Mouse (Mus musculus) MEL (cell line): ENCODE data around the gene Slc5a11.

Source experiments
- CHD1 ChIP-seq: IDR thresholded peaks from 2 replicates; pipeline ENCODE4 v1.6.1; 2012; ENCODE audit warnings: low read depth, mild to moderate bottlenecking, inconsistent platforms, low read length, improper control_type of control experiment
- CTCF ChIP-seq, 3 experiments: IDR thresholded peaks in 2 of 3; conservative IDR thresholded peaks in 1 of 3; 2 replicates each; pipeline ENCODE4 v1.5.1; 2011 to 2012; ENCODE audit warnings: low read length in 3 of 3, low read depth in 2 of 3, mild to moderate bottlenecking in 2 of 3, improper control_type of control experiment in 1 of 3, inconsistent platforms in 1 of 3, mixed read lengths in 1 of 3, moderate library complexity in 1 of 3; ENCODE audit not compliant: control insufficient read depth in 1 of 3, insufficient read depth in 1 of 3, poor library complexity in 1 of 3, severe bottlenecking in 1 of 3
- HCFC1 ChIP-seq: IDR thresholded peaks from 2 replicates; pipeline ENCODE4 v1.6.1; 2012; ENCODE audit warnings: low read depth, mild to moderate bottlenecking, inconsistent platforms, low read length, improper control_type of control experiment, moderate library complexity
- MAX ChIP-seq: IDR thresholded peaks from 2 replicates; pipeline ENCODE4 v1.6.1; 2011; ENCODE audit warnings: low read length, improper control_type of control experiment
- NRF1 ChIP-seq: IDR thresholded peaks from 2 replicates; pipeline ENCODE4 v1.6.1; 2014; ENCODE audit warnings: low read depth, mild to moderate bottlenecking, inconsistent platforms, low read length, improper control_type of control experiment, moderate library complexity; ENCODE audit not compliant: poor library complexity, insufficient read depth, severe bottlenecking
- POLR2A ChIP-seq, 2 experiments: IDR thresholded peaks; 2 replicates each; pipeline ENCODE4 v1.6.1; 2011 to 2012; ENCODE audit warnings: low read length in 2 of 2, mild to moderate bottlenecking in 2 of 2, control low read depth in 1 of 2, improper control_type of control experiment in 1 of 2, low read depth in 1 of 2, moderate library complexity in 1 of 2; ENCODE audit not compliant: control insufficient read depth in 1 of 2, insufficient read depth in 1 of 2, poor library complexity in 1 of 2
- POLR2AphosphoS2 ChIP-seq: IDR thresholded peaks from 2 replicates; pipeline ENCODE4 v1.6.1; 2011; ENCODE audit warnings: low read length, improper control_type of control experiment
- SMC3 ChIP-seq: IDR thresholded peaks from 2 replicates; pipeline ENCODE4 v1.6.1; 2011; ENCODE audit warnings: low read depth, low read length, improper control_type of control experiment
- TAL1 ChIP-seq: IDR thresholded peaks from 2 replicates; pipeline ENCODE4 v1.6.1; 2012; ENCODE audit warnings: mild to moderate bottlenecking, inconsistent platforms, low read length, moderate library complexity, mixed read lengths
- ZMIZ1 ChIP-seq: IDR thresholded peaks from 2 replicates; pipeline ENCODE4 v1.6.1; 2012; ENCODE audit warnings: low read depth, mild to moderate bottlenecking, inconsistent platforms, low read length, improper control_type of control experiment, moderate library complexity

DNA sequence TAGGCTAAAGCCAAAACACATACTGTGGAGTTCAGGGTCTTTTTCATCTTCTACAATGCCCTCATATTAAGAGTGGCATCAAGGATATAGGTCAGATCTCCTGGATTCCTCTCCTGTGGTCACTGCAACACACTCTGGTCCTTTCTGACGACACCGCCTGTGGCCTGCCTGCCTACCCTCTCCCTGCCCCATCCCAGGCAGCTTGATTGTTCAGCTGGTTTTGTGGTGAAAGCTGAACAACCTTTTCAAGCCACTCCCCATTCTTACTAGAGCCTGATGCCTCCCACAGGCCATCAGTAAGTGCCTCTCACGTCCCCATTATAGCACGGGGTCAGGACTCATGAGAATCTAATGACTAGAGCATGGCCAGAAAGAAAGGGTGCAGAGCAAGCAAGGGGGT lies 74.6 kb downstream of the Slc5a11 start:
- TF ChIP-seq CTCF (IDR thresholded peaks at IDR 0.05 in 2 of 3, conservative IDR thresholded peaks at IDR 0.05 in 1 of 3; ENCODE audit: control insufficient read depth in 1 of 3, insufficient read depth in 1 of 3, low read depth in 2 of 3, low read length in 3 of 3, poor library complexity in 1 of 3, severe bottlenecking in 1 of 3), result no peak
- no peak for TF ChIP-seq TAL1
- TF ChIP-seq ZMIZ1, result no peak
- no peak for TF ChIP-seq HCFC1
- no peak for TF ChIP-seq POLR2A (IDR thresholded peaks at IDR 0.05; ENCODE audit: control insufficient read depth in 1 of 2, insufficient read depth in 1 of 2, low read depth in 1 of 2, low read length in 2 of 2, poor library complexity in 1 of 2)
- no peak for TF ChIP-seq SMC3
- TF ChIP-seq MAX, result no peak
- no peak for TF ChIP-seq NRF1
- no peak for TF ChIP-seq CHD1
- no peak for TF ChIP-seq POLR2AphosphoS2
